In the genomic region with DNA sequence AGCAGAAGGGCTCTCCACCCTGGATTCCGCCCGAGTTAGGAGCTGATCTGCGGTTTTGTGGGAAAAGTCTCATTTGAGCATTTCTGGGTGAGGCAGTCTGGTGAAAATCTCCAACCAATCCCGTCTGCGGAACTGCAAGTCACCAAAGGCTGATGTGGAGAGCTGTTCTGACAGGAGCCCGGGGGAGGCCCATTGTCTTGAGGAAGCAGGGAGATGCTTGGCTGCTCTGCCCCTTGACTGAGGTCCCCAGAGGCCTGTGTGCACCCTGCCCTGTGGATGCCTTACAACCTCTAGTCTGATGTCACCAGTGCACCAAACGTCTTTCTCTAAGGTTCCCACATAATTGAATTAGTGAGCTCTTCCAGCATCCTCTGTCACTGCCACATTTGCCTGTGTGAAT, we compare ENCODE assay signal across 14 mouse cellular contexts.
"Had no signal": no experiment of that assay in that cellular context is flagged by ENCODE, and none has a peak within 500 bp of the region (broad histone marks: within the 10 kb centered on the region; RNA-seq: fewer than 3 reads in every experiment).

No protein-coding gene starts in this region.

- DNase-seq: kidney, adult 11 months; kidney, adult 9 months; kidney, postnatal 10 days; left cerebral cortex, postnatal 4 days; lung, adult 2 months; lung, postnatal 10 days; right cerebral cortex, postnatal 14 days; thymus, postnatal 14 days had no signal

- H3K9me3 ChIP-seq: limb, embryonic 13.5 days; liver, embryonic 15.5 days; megakaryocyte, embryonic 14.5 days; neural tube, embryonic 12.5 days had no signal

- H3K27me3 ChIP-seq: limb, embryonic 13.5 days; liver, embryonic 15.5 days; neural tube, embryonic 12.5 days had no signal

- H3K4me3 ChIP-seq: limb, embryonic 13.5 days; liver, embryonic 15.5 days; megakaryocyte, embryonic 14.5 days; neural tube, embryonic 12.5 days had no signal

- H3K36me3 ChIP-seq: limb, embryonic 13.5 days; liver, embryonic 15.5 days; neural tube, embryonic 12.5 days had no signal

- H3K4me2 ChIP-seq: limb, embryonic 13.5 days; liver, embryonic 15.5 days; neural tube, embryonic 12.5 days had no signal

- H3K4me1 ChIP-seq: limb, embryonic 13.5 days; liver, embryonic 15.5 days; neural tube, embryonic 12.5 days had no signal

- H3K9ac ChIP-seq: limb, embryonic 13.5 days; liver, embryonic 15.5 days; neural tube, embryonic 12.5 days had no signal

- ATAC-seq: inflammation-experienced regulatory T-cells, adult 6 months had no signal

- H3K27ac ChIP-seq: limb, embryonic 13.5 days; liver, embryonic 15.5 days; macrophage; neural tube, embryonic 12.5 days had no signal
